Mouse (Mus musculus): ENCODE results near the gene Gm28051.

The Gm28051 gene

DNA sequence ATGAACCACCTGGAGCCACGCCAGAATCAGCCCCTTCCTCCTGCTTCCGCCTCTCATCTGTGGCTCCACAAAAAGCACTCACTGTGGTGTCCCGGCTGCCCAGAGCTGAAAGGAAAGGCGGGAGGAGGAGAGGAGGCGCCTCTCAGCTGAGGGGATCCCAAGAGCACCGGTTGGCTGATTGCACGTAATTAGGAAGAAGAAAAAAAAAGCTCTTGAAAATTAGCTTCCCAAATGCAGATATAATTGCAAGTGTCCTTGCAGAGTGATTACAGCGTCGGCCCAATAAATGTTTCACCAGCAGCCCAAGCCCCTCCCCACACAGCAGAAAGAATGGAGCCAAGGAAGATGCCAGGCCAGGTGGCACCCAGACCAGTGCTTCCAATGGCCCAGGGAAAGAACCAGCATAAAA lies 72.0 kb downstream of the Gm28051 start:
- DNase-seq (ENCODE audit: low spot score): no peak

DNA sequence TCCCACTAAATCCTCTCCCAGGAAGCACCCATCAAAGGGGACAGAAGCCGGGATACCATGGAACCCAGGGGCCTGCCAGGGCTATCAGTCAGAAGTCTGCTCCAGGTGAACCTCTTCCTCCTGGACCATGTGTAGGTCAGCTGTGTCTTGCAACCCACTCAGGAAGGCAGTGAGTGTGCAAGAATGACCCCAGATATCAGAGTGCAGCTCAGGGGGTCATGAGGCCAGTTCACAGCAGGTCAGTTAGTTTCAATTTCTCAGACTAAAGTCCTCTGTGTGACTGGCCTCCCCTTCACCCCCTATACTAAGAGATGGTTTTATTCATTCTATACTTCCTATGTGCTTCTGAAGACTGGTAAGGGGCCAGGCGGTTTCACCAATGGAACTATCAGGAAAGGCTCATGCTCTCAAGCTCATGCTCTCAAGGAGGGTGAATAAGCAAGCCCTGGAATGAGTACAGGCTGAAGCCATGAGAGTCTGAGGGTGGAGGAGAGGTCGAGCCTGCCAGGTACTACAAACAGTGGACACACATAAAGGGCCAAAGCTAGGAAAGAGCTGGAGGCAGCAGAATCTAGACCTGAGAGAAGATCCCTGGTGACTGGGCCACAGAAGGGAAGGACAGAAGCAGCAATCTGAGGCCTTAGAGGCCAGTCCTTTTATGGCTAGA lies 72.7 kb downstream of the Gm28051 start:
- no peak for DNase-seq (ENCODE audit: low spot score)

DNA sequence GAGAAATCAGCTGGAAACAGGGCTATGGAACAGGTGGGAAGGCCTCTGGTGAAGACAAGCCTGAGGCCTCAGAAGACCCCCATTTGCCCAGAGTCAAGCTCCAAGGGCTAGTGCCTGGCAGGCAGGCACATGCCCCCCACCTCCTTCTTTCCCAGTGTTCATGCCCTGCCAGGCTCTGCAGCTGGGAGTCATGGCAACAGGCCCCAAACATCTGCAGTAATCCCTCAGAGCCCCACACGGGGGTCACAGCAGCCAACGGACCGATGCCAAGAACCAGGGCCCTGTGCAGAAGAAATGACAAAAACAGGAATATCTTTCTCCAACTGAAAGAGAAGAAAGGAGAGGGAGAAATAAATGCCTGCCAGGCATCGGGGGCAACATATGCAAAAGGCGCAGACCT lies 73.6 kb downstream of the Gm28051 start:
- no peak for DNase-seq (ENCODE audit: low spot score)

GRCm38 (mm10) chr12:102683438-102683837 lies 74.1 kb downstream of the Gm28051 start:
- DNase-seq (ENCODE audit: low spot score): no peak

DNA sequence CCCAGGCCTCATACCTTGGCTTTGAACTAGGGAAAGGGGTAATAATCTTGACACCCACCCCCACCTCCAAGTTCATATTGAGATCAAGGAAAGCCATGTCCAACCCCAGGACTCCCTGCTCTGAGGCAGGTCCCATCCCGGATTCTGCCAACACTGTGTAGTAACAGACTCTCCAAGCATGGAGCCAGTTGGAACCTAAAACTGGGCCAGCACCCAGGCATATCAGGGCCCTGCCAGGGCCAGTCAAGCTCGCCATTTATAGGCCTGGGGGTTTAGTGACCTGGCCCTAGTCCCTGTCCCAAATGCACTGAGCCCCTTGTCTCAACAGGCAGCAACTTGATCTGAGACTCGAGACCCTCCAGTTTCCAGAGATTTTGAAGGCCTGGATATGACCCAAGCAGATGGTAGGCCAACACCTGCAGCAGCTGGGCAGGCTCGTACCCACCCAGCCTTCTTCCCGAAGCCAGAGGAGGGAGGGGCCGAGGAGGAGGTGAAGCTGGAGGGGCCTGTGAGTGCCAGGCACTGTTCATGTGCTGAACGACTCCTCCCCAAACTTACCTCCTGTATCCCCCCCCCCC lies 74.8 kb downstream of the Gm28051 start:
- no peak for DNase-seq (ENCODE audit: low spot score)

- no peak for DNase-seq (ENCODE audit: low spot score)
Observed at GRCm38 (mm10) chr12:102682085-102682484, 75.5 kb downstream of the Gm28051 start.

GRCm38 (mm10) chr12:102681590-102681989 lies 76.0 kb downstream of the Gm28051 start:
- no peak for DNase-seq (ENCODE audit: low spot score)

GRCm38 (mm10) chr12:102678820-102679219 lies 78.7 kb downstream of the Gm28051 start:
- no peak for DNase-seq (ENCODE audit: low spot score)

GRCm38 (mm10) chr12:102677089-102677488 lies 80.5 kb downstream of the Gm28051 start:
- no peak for DNase-seq (ENCODE audit: low spot score)

DNA sequence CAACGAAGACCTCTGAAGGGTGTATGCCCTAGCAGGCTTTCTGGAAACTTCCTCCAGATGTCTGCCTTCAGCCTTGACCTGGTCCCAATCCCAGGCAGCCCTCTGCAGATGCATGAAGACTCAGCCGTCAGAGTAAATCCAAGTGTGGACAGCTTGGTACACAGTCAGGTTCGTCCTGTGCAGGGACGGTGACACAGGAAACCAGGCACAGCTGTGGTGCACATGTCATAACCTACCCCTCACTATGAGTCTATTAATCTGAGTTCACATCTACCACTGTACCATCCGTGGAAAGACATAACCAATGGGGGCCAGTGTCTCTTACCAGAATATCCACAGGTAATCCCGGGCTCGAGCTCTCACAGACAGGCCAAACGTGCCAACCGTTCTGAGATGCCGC lies 83.0 kb downstream of the Gm28051 start:
- DNase-seq (ENCODE audit: low spot score): no peak

- DNase-seq (ENCODE audit: low spot score): no peak
Observed at GRCm38 (mm10) chr12:102674123-102674522, 83.4 kb downstream of the Gm28051 start.

DNA sequence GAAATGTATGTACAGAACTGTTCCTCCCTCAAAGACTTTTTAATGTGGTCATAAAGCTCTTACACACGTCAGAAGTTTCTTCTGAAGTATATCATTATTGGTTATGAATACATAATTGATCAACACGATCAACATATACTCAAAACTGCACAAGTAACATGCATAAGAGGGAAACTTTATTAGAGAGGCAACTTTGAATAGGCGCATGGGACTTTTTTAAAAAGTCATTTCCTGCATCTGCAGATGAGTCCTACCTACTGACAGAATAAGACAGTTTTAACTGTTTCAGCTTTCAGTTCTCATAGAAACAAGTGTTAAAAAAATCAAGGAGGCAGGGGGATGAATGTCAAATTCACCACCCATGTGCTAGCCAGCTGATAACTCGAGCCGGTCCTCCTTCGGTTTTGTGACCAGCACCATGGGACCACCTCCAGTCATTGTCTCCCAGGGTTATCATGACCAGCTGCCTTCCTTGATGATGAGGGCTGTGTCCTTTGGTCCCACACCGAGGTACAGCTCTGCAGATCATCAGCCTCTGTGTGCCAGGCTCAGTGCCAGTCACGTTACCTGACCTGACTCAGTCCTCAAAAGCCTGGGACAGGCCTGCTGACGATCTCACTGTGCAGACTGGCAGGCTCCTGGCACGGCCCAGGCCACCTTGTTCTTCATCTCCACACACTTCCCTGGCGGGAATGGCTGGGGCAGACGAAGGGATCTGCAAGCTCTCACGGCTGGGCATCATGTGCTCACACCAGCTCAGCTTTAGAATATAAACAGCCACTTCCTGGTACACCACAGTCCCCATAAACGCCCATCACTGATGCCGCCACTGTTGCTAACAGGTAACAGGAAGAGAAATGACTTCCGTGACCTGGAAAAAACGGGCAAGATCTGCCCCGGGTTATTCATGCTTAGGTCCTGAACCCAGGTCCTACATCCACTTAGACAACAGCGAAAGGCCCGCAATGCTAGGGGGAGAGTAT lies 84.4 kb downstream of the Gm28051 start:
- no peak for DNase-seq (ENCODE audit: low spot score)

DNA sequence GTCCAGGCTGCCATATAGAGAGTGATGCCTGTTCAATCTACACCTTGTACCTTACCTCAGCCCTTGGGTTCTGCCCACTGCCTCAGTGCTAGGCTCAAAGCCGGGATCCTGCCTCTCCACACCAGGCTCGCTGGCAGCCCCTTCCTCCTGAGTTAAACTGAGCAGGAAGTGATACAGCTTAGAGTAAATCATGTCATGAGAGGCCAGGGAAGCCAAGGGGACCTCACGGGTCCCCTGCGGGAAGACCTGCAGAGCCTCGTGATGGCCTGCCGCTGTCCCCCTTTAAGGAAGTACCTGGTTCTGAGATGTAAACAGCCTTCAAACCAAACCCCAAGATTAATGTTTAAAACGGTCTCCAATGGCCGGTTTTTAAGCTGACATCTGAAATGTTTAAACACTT lies 85.4 kb downstream of the Gm28051 start:
- no peak for DNase-seq (ENCODE audit: low spot score)

GRCm38 (mm10) chr12:102670848-102671247 lies 86.7 kb downstream of the Gm28051 start:
- DNase-seq (ENCODE audit: low spot score): no peak

All from MN1 (cell line).